Mouse (Mus musculus) cerebellum, postnatal 25 days (tissue): ENCODE results near the gene Chdh.

Experiments used
- DNase-seq, 2 experiments: peaks; one replicate each; pipeline ENCODE4 v3.0.0; 2021; ENCODE audit warnings: mixed read lengths in 2 of 2

Gene Chdh

DNA sequence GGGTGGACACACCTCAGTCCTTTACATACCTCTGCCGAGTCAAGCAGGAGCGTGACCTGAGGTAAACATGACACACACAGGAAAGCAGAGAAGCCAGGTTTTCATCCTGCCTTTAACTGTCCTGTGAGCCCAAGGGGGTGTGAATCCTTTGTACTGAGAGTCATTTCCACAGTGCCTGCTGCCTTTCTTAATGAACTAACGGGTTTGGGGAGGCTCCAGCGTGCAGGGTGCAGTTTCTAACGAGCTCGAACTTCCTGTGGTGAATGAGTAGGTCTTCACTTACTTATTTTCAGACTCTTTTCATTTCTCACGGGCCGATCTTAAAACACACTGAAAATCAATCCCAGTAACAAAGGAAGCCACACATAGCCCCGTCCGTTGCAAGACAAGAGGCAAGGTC lies 5.7 kb downstream of the Chdh start:
- DNase-seq: no peak

- DNase-seq: no peak
Observed at GRCm38 (mm10) chr14:30015008-30015407, 6.2 kb downstream of the Chdh start.

GRCm38 (mm10) chr14:30016666-30017065 lies 7.8 kb downstream of the Chdh start:
- DNase-seq: no peak

GRCm38 (mm10) chr14:30017794-30018462 lies 9.1 kb downstream of the Chdh start:
- no peak for DNase-seq

DNA sequence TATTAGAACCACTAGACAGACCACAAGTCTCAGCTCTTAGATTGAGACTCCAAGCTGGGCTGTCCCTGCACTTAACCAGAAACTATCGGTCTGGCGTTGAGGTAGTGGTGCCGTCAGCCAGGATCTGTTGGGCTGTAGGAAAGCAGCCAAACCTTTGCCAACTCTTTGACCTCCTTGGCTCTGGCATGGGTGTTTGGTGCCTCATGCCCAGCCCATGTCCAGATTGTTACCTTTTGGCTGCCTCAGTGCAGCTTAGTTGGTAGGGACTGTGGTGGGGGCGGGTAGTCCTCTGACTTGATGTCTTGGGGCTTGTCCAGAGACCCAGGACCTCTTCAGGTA lies 9.6 kb downstream of the Chdh start:
- no peak for DNase-seq

DNA sequence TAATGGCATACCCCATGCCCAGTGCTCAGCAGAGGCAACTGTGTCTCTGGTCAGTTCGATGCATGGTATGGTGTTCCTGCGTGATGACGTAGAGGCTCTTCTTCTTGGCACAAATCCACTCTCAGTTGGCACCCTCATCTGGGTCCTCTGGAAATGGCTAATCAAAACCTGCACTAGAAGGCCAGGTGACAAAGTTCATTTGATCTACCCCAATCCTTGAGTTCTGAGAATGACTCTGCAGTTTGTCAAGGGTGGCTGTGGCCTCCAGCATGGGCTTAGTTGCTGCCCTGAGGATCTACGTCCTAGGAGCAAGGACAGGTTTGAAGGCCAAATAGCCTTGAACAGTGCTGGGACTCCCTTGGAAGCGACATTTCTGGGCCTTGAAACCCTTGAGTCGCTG lies 10.0 kb downstream of the Chdh start:
- no peak for DNase-seq

DNA sequence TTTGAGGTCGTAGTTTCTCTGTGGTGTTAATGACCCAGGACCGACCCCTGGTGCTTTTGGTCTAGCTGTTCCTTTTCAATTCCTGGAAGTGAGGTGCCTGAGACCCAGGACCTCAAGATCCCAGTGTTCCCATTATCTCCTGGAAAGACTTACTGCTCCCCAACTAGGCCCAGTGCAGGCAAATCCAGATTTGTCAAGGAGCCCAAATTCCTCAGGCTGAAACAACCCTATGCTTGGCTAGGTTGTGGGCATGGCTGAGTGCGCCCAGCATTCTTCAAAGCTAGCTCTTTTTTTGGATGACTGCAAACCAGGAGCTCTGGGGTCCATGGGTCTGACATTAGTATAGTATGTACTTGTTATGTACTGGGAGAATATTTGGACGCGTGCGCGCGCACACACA lies 10.6 kb downstream of the Chdh start:
- no peak for DNase-seq

- no peak for DNase-seq
Observed at GRCm38 (mm10) chr14:30019792-30020575, 11.2 kb downstream of the Chdh start.

DNA sequence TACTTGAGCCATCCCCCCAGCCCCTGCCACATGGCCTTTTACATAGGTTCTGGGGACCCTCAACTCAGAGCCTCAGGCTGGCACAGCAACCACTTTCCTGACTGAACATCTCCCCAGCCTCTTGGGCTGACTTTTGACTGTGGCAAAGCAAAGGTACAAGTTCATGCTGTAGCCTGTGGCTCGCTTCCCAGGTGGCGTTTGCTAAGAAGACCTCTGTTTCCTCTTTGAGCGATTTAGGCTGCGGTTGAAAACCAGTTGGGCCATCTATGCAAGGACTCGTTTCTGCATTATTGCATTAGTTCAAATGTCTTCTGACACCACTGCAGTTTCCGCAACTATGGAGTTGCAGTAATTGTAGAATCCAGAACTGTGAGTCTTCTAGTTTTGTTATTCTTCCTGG lies 13.6 kb downstream of the Chdh start:
- DNase-seq: no peak

DNA sequence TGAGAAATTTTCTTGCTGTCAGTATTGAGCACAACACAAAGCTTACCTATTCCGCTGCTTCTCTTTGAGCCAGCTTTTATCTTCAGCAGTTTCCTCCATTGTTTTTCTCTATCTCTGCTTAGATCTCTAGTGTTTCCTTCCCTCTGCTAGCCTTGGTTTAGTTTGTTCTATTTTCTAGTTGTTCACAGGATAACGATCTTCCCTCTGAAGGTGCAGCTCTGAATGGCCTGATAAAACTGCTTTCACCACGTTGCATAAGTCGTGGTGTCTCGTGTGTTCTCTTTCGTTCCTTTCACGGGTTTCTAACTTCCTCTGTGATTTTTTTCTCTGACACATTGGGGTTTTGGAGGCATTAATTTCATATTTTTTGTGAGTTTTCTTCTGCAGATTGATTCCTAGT lies 15.6 kb downstream of the Chdh start:
- DNase-seq: no peak

- DNase-seq: peak in 1 of 2 experiments; percentile 48
Observed at GRCm38 (mm10) chr14:30027378-30027777, 18.6 kb downstream of the Chdh start.

GRCm38 (mm10) chr14:30033405-30033804 lies 24.6 kb downstream of the Chdh start:
- no peak for DNase-seq

DNA sequence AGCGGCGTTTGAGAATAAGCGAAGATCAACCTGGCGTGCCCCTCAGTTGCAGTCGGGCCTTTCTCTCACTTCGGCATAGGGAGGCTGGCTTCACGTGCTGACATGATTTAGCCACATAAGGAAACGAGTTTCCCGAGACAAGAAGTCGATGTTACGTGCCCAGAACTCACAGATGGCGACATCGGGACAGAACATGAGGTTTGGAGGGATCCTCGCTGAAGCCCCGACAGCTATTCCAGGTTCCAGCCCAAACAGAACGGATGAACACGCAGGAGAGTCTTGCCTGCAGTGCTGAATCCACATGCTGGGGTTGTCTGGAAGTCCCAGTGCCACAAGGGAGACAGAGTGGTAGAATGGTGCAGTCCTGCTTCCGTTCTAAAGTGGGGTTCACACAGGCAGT lies 29.6 kb downstream of the Chdh start:
- peak in 1 of 2 experiments; percentile 25 for DNase-seq

- no peak for DNase-seq
Observed at GRCm38 (mm10) chr14:30039413-30039812, 30.6 kb downstream of the Chdh start.

- no peak for DNase-seq
Observed at GRCm38 (mm10) chr14:30041836-30042235, 33.0 kb downstream of the Chdh start.

- no peak for DNase-seq
Observed at GRCm38 (mm10) chr14:30043356-30043940, 34.6 kb downstream of the Chdh start.

GRCm38 (mm10) chr14:30045239-30045638 lies 36.4 kb downstream of the Chdh start:
- DNase-seq: no peak

- no peak for DNase-seq
Observed at GRCm38 (mm10) chr14:30045704-30046220, 36.9 kb downstream of the Chdh start.

DNA sequence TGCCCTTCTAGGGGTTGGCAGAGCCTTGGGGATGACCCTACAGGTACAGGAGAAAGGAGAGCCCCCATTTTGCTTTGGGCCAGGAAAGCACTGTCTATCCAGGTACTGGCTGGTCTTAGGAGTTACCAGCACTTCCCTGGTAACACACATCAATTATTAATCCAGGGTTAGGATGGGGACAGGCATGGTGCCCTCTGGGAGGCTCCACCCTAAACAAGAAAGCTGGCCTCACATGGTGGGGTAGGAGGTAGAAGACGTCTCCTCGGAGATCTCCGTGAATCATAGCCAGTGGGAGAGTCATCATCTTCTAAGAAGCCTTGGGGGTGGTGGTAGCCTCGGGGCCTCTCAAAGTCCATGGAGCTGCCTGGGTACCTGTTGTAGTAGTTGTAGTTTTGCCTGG lies 38.2 kb downstream of the Chdh start:
- DNase-seq: no peak

- peak in 1 of 2 experiments; percentile 36 for DNase-seq
Observed at GRCm38 (mm10) chr14:30048049-30048448, 39.2 kb downstream of the Chdh start.

- DNase-seq: no peak
Observed at GRCm38 (mm10) chr14:30050280-30050679, 41.5 kb downstream of the Chdh start.

DNA sequence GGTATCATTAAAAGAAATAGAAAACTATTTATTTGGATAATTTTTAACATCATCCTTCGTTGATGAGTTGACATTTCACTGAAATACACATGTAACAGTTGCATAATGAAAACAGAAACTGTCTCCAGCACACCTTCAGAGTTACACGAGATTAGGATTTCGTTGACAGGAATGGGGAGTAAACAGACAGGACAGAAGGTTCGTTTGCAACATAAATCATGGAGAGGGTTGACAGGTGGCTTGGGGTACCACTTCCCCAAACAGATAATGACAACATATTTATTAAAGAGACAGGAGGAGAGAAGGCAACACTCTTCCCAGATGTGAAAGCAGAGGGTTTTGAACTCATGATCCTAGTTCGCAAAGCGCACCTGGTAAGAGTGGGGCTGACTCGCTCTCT lies 46.1 kb downstream of the Chdh start:
- DNase-seq: no peak

GRCm38 (mm10) chr14:30056031-30056766 lies 47.4 kb downstream of the Chdh start:
- peak; percentile 52 to 53 for DNase-seq
